Mouse (Mus musculus) layer of hippocampus, postnatal 10 days (tissue): Measurements from ENCODE around the gene Ube2q1. TPM values are rescaled to one million over a fixed set of nuclear protein-coding genes. Genes with fewer than 3 reads are reported as not detected.
"Not testable (repeated sequence)": the region's sequence is repeated elsewhere in the genome, so short reads cannot be mapped to it uniquely, and the experiment has no call there.

Experiments
- DNase-seq, 2 experiments: peaks; one replicate each; pipeline ENCODE4 v3.0.0; 2021; ENCODE audit warnings: low spot score in 2 of 2
- total RNA-seq, 2 experiments: library from RNA; stranded (reverse); gene quantifications; 2 replicates each; pipeline ENCODE4 v1.2.3; 2021

The Ube2q1 gene
- total RNA-seq, 2 experiments from 2014 or later = 78.9 to 80.0 TPM

DNA sequence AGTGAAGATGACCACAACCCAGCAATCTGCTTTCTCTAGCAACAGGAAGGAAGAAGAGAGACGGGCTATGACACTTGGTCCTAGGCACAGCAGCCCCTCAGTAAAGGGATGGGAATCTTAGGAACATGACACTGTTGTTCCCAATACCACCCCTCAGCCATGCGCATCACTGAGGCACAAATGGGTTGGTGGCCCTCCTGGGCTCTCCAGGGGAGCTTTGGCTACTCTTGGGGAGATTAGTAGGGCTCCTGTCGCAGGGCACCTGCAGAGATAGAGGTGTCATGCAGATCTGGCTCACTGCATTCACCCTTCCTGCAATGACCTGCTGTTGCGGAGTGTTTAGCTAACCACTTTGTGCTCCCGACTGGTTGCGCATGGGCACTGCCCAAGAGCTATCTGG, 12.9 kb downstream of the Ube2q1 start:
- no peak for DNase-seq

- no peak for DNase-seq
Observed at GRCm38 (mm10) chr3:89788680-89789352, 15.4 kb downstream of the Ube2q1 start.

- no peak for DNase-seq
Observed at GRCm38 (mm10) chr3:89794616-89795015, 21.2 kb downstream of the Ube2q1 start.

DNA sequence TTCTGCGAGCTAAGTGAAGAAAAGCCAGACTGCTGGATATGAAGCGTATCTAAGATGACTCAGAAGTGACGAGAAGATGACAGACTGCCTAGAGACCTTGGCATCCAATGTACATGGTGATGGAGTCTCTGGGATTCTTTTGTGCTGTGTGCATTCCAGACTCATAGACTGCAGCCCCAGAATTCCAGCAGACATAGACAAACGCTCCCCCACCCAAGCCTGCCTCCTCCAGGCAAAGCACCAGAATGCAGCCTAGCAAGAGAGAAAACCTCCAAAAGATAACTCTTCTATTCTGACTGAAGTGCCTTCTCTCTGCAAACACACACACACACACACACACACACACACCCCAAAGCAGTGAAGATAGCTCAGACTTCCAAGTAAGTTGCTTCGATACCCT, 22.3 kb downstream of the Ube2q1 start:
- no peak for DNase-seq

- DNase-seq = no peak
Observed at GRCm38 (mm10) chr3:89796358-89796757, 22.9 kb downstream of the Ube2q1 start.

DNA sequence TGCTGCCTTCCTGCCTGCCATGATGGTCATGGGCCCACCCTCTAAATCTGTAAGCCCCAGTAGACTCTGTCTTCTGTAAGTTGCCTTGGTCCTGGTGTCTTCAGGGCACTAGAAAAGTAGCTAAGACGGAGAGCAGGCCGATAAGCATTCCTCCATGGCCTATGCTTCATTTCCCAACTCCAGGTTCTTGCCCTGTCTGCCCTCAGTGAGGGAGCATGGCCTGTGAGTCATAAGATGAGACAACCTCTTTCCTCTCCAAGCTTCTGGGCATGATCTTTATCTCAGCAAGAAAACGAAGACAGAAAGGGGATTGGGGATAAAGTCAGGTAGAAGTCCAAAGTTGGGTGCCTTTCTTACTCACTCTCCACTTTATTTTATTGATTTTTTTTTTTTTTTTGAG, 25.1 kb downstream of the Ube2q1 start:
- no peak for DNase-seq

- DNase-seq = no peak
Observed at GRCm38 (mm10) chr3:89799476-89799875, 26.1 kb downstream of the Ube2q1 start.

DNA sequence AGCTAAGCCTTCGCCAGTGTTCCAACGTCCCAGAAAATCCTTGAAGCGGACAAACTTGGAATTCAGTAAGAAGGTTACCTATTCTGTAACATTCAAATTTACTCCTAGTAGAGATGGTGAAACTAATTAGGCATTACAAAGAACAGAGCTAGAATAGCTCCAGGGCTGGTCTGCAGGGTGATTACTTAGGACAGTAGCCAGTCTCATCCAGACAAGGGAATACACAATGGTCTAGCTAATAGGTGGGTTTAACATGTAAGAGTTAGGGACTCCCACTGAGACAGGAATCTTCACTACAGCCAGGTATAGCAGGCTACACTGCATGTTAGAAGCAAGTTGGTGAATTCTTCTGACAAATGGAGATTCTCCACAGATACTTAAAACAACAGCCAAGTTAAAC, 26.7 kb downstream of the Ube2q1 start:
- not testable (repeated sequence) for DNase-seq

DNA sequence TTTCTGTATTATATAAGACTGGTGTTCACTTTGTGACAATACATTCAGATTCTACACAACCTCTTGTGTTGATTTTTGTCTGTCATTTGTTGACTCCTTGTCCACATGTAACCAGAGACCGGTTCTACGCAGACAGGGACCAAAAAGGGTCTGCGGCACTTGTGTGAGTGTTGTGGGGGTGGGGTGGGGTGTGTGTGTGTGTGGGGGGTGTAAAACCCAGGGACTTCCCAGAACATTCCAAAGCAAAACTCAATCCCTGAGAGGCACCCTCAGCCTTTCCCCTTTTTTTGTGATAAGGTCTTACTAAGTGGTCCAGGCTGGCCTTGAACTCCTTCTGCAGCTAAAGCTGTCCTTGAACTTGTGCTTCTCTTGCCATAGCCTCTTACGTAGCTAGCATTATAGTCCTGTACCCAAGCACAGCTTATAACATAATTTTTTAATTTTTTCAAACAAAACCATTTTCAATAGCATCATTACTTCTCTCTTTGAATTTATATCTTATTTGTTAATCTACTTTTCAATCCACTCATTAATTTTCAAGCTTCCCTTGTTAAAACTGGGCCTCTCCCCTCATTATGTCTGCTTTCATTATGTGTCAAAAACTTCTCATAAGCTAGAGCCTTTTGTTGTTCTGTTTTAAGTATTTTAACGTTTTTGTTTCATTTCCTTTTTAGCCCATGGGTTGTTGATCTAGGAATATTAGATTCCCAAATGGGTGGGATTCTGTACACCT, 27.5 kb downstream of the Ube2q1 start:
- DNase-seq = no peak

- no peak for DNase-seq
Observed at GRCm38 (mm10) chr3:89801507-89801847, 28.1 kb downstream of the Ube2q1 start.

DNA sequence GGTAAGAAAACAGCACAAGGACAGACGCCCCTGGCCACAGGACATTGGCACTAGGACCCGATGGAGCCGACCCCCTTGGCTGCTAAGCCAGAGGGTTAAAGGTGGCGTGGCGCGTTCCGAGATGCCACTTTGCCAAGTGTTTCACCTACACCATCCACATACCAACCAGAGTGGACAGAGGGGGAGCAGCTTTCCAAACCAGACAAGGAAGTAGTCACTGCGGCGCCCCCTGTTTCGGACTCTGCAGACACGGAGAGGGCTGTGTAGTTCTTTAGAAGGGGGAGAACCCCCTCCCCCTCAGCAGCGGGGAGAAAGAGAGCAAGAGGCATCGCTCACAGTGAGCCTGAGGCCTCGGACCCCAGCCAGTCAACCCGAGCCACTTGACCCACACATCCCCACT, 29.5 kb downstream of the Ube2q1 start:
- peak in 1 of 2 experiments; percentile 16 for DNase-seq

DNA sequence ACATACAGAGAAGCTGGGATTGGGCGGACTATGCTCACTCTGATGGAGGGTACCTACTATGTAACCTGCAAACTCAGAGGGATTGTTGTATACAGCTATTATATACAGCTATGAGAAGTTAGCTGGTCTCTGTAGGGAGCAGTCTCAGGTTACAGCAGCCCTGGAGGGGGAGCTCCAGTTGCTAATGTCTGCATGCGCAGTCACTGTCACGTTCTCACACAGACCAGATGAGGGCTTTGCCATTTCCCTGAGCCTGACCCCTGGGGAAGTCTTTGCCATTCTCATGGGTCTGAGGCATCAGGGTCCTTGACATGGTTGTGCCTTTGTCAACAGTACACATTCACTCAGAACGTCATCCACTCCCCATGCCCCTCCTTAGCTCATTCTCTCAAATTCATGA, 31.8 kb downstream of the Ube2q1 start:
- no peak for DNase-seq

DNA sequence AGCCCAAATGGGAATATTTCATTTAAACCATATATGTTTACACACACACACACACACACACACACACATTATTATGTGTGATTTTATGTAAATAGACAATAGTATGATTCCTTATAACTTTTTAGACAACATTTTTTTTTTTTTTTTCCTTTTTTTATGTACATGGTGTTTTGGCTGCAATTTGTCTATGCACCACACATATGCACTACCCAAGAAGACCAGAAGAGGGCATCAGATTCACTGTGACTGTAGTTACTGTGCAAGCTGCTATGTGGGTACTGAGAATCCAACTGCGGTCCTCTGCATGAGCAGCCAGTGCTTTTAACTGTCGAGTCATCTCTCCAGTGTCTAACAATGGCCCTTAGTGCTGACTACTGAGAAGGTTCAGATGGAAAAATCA, 33.3 kb downstream of the Ube2q1 start:
- no peak for DNase-seq

DNA sequence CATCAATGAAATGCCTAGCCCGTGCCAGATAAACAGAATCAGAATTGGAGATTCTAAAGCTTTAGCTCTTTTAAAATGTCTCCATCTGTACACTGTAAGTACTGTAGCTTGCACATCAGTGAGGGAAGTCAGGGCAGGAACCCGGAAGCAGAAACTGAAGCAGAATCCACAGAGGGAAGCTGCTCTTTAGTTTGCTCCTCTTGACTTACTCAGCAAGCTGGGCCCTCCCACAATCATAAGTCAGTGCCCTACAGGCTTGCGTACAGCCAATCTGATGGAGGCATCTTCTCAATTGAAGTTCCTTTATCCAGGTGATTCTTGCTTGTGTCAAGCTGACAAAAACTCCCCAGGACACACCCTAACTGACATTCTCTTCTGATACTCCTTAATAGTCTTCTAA, 33.8 kb downstream of the Ube2q1 start:
- DNase-seq = no peak

DNA sequence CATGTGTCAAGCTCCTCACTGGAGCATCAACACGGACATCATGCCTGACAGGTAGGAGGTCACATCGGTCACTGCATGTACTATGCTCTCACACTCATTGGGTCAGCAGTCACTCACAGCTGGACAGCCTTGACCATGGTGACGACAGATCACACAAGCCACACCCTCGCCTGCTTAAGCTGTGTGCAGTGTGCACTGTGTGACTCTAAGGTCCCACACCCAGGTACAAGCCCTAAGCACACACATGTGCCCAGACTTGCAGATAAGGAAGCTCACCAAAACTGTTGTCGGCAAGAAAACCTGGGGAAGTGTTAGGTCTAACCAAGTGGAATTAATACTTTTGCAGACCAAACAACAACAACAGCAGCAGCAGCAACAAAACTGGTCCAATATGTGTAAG, 34.5 kb downstream of the Ube2q1 start:
- DNase-seq = no peak

DNA sequence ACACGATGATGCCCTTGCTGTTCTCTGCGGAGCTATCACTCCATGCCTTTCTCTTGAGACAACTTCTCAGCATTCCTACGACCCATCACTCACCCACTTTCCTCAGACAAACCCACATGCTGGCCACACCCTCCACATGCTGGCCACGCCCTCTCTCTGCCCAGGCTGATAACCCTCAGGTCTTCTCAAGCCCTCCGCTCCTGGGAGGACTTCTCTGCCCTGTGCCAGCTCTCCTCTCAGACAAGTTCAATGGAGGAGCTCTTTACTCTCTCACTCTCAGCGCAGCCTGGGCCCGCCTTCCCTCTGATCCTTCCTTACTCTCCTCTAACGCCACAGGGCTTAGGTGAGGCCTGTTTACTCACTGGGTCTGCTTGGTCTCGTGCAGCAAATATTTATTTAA, 35.2 kb downstream of the Ube2q1 start:
- no peak for DNase-seq

GRCm38 (mm10) chr3:89810841-89811240, 37.4 kb downstream of the Ube2q1 start:
- DNase-seq = no peak

GRCm38 (mm10) chr3:89812166-89812565, 38.8 kb downstream of the Ube2q1 start:
- DNase-seq = no peak

- no peak for DNase-seq
Observed at GRCm38 (mm10) chr3:89814051-89814450, 40.6 kb downstream of the Ube2q1 start.

- peak; percentile 41 to 57 for DNase-seq
Observed at GRCm38 (mm10) chr3:89817056-89817455, 43.6 kb downstream of the Ube2q1 start.

DNA sequence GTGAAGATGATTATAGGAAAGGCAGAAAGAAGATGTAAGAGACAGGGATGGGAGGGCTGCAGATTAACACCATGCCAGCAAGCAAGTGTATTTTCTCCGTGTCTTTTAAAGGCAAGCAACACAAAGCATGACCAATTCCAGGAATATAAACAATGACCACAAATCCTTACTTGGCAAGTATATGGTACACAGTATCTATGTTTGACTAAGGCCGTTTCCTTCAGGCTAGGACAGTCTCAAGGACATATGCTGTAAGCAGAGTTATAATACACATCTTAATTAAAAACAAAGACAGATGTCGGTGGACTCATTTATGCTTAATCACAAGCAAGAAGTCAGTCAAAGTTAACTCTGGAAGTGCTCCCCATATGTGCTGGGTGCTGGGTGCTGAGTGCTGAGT, 45.2 kb downstream of the Ube2q1 start:
- DNase-seq = no peak

DNA sequence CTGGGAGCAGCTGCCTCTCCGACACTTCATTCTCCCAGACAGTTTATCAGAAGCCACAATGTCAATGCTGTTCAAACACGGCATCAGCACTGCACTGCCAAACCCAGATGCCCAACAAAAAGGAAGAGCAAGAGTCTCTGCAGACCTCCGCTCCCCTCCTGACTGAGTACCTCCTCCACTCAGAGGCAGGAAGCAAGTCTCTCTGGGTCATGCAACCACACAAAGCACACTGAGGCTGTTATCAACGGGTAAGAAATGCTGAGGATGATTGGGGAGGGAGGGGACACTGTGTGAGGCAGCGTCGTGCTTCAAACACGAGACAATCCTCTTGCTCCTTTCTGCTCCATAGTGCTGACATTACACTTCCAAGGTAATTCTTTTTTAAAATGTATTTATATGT, 46.5 kb downstream of the Ube2q1 start:
- no peak for DNase-seq
